Mouse (Mus musculus): ENCODE data around the gene Cmklr1. TPM values are rescaled to one million over a fixed set of nuclear protein-coding genes. Genes with fewer than 3 reads are reported as not detected.

The Cmklr1 gene
- total and polyA plus RNA-seq, 3 experiments, result 25.3 to 75.6 (median 25.7) TPM

GRCm38 (mm10) chr5:113620999-113621398 lies 29.2 kb downstream of the Cmklr1 start:
- no peak for DNase-seq

DNA sequence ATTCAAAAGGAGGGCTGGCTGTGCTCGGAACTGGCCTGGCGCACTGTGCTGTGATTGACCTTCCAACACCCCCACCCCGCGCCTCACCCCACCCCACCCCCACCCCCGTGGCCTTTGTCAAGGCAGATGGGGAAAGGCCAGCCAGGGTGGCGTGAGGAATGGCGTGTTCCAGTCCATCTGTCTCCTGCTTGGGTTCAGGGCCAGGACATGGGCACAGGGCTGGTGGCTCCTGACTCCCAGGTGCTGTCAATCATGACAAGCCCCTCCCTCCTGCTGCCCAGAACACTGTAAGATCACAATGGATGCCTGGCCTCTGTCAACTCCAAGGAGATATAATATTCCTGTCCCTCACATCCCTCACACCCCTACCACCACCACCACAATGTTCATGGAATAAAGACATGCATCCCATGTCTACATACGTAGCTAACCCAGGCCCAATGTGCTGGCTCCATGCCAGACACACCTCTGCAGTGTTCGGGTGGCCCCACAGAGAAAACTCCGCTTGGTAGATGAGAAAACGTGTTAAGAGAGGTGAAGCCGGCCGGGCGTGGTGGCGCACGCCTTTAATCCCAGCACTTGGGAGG lies 30.0 kb downstream of the Cmklr1 start:
- no peak for DNase-seq

GRCm38 (mm10) chr5:113619151-113619550 lies 31.1 kb downstream of the Cmklr1 start:
- no peak for DNase-seq

DNA sequence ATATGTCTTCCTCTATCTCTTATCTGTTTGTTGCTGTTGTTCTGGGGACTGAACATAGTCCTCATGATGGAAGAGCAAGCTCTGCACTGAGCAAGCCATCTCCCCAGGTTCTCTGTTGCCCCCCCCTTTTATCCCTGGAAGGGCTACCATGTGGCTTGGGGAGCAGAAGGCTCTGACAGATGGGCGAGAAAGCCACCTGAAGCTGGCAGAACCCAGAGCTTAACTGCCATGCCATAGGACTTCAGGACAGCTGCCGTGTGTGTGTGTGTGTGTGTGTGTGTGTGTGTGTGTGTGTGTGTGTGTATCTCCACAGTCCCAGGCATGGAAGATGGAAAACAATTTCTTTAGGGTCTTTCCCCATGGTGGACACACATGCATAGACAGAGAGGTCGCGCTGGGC lies 31.5 kb downstream of the Cmklr1 start:
- DNase-seq, result no peak

DNA sequence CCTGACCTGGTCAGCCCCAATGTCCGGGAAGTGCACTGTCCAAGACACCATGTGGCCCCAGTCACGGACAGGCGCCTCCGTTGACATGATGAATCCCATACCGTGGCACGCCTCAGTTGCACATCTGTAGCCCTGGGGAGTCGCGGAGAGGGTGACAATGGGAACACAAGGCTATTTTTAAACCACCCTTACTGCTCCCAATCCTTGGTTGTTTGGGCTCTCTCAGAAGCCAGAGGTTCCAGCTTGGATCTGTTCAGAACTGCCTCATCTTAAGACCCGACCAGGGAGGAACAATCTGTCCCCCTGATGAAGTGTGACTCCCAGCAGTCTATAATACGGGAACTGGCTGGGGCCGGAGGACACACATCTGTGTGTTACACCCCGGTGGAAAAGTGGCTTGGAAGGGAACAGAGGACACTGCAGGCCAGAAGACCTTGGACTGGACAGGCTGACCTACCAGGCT lies 38.4 kb downstream of the Cmklr1 start:
- no peak for DNase-seq

DNA sequence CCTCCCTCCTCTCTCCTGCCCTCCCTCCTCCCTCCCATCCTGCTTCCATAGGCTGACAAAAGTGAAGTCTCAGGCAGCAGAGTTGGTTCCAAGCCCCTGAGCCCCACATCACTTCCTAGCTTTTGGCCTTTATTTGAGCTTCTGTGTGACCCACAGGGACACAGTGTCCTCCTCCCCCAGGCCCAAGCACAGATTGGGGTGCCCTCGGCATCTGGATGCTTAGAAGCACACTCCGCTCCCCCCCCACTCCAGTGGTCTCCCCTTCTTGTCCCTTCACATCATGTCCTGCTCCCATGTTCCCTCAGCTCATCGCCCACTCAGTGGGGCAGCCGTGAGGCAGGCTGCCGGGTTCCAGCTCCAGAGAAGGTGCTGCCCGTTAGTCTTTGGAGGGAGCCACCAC lies 39.1 kb downstream of the Cmklr1 start:
- DNase-seq, result no peak

GRCm38 (mm10) chr5:113610490-113610889 lies 39.7 kb downstream of the Cmklr1 start:
- no peak for DNase-seq

DNA sequence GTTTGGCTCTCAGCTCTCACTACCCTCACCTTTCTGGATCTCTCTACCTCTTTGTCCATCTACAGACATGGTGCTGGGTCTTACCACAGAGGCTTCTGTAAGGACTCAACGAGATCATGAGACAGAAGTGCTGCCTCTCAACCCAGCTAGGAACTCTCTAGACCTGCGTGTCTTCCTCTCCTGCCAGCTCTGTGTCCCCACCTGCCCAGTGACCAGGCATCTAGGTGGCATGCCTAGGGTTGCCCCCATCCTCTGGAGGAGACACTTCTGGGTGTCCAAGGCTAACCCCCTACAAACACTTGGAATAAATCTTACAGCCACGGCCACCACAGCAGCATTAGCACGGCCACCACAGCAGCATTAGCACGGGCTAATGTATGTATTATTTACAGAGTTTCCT lies 40.3 kb downstream of the Cmklr1 start:
- DNase-seq, result no peak

GRCm38 (mm10) chr5:113608511-113608910 lies 41.7 kb downstream of the Cmklr1 start:
- no peak for DNase-seq

GRCm38 (mm10) chr5:113607941-113608431 lies 42.2 kb downstream of the Cmklr1 start:
- no peak for DNase-seq

DNA sequence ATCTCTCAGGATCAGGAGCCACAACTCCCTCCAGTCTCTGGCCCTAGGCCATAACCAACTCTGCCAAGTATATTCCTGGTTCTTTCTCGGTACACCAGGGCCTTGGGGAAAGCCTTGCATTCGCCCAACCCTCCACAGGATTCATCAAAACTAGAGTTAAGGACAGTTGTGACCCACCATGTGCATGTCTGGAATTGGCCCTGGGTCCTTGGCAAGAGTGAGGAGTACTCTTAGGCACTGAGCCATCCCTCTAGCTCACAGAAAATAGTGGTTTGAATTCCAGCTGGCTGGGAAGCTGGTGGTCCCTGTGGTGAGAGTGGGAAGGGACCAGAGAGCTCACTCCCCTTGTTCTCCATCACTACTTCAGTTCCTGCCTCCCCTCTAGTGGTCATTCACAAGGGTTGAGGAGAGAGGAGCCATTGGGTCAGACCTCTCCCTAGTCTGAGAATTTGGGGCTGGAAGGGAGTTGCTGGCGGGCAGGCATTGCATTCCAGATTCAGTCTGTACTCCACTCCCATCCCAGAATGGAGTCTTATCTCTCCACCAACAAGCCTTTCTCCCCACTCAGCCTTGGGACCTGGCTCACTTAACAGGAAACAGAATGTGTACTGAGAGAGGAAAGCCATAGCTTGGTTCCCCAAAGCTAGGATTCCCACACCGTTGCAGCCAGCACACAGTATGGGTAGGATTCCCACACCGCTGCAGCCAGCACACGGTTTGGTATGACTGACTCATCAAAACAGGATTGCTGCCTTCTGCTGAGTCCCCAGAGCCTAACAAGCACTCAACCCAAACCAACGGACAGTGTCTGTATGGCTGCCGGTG lies 43.1 kb downstream of the Cmklr1 start:
- DNase-seq, result no peak

DNA sequence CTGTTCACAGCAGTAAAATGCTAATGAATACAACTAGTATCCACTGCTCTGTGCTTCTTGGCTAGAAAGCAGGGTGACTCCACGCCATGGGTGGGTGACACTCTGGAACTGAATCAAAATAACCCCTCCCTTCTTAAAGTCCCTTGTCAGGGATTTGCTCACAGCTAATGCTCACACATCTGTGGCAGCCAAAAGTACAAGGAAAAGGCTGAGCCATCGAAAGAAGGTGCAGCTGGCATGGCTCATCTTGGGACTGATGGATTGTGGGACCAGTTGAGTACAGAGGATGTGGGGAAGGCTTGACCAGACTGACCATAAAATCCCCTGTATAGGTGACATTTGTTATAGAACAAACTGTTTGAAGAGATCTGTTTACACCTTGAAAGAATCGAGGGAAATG lies 44.1 kb downstream of the Cmklr1 start:
- DNase-seq, result no peak

DNA sequence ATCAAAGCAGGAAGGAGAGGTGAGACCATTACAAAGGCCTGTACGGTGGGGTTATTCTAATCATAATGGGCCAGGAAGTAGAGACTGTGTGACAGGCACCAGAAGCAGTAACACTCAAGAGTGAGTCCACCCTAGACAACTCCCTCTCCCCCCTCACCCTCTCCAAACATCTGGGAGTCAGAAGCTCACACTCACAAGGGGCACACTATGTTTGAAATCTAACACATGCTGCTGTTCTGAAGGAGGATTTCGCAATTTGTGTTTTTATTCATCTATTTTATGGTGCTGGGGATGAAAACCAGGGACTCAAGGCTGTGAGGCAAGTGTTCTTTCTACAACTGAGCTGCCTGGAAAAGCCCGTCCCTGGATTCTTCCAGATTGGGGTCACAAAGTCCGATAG lies 45.5 kb downstream of the Cmklr1 start:
- DNase-seq, result no peak

GRCm38 (mm10) chr5:113603471-113603870 lies 46.8 kb downstream of the Cmklr1 start:
- no peak for DNase-seq

DNA sequence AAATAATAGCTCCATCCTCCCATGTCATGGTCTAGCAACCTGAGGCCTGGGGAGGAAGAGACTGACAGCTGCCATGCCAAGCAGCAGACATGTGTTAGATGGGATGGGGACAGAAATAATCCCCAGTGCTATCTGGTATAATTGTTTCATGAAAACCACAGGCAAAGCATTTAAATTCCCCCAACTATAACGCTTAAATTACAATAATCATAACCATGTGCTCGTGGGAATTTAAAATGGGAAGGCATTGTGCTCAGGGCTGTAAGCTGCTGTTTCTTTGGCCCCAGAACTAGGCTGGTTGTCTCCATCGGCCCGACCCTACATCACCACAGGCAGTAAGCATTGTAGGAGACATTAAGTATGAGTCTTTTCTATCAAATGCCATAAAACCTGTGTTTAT lies 49.4 kb downstream of the Cmklr1 start:
- DNase-seq, result no peak

GRCm38 (mm10) chr5:113600181-113600580 lies 50.0 kb downstream of the Cmklr1 start:
- DNase-seq, result no peak

DNA sequence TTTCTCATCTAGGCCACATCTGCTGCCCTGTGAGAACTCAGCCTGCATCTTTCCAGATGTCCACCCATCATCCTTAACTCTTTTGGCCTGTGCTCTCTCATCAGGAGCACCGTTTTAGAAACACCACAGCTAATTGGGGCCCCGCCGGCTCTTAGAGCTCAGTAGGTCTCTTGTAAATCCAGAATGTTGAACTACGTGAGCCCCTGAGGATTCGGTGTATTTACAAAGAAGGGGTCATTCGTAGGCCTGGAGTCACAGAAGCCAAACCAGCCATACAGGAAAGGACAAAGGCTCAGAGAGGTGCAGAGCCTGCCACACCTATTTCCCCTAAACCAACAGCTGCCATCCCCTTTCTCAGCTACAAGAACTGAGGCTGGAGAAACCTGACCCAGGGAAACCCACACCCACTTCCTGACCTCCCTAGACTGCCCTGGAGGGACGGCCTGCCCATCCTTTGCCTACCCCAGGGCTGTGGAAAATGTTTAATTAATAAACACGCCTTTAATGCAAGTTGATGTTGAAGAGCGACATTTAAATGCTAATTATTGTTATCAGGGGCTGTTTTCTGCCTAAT lies 53.4 kb downstream of the Cmklr1 start:
- no peak for DNase-seq

- DNase-seq, result no peak
These were observed 54.0 kb downstream of the Cmklr1 start for GRCm38 (mm10) chr5:113596252-113596651.

DNA sequence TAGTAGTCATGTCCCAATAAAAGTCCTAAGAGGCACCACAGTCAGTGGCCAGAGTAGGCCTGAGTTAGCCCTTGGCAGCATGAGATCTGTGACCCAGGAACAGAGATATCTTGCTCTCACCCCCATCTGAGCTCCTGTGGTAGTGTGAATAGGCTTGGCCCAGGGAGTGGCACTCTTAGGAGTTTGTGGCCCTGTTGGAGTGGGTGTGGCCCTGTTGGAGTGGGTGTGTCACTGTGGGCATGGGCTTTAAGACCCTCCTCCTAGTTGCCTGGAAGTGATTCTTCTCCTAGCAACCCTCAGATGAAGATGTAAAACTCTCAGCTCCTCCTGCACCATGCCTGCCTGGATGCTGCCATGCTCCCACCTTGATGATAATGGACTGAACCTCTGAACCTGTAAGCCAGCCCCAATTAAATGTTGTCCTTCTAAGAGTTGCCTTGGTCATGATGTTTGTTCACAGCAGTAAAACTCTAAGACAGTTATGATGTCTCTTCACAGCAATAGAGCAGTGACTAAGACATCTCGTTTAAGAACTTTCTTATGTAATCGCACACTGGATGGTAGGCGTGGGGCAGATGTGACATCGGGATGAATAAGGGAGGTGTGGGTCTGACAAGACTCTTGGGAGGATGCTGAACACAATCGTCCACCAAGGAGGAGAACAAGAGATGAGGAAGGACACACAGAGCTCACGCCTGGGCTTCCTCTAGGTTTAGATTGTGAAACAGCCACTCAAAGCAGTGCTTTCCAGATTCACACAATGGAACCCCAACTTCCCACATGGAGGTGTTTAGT lies 56.1 kb downstream of the Cmklr1 start:
- DNase-seq, result no peak

- DNase-seq, result no peak
These were observed 58.4 kb downstream of the Cmklr1 start for GRCm38 (mm10) chr5:113591751-113592230.

DNA sequence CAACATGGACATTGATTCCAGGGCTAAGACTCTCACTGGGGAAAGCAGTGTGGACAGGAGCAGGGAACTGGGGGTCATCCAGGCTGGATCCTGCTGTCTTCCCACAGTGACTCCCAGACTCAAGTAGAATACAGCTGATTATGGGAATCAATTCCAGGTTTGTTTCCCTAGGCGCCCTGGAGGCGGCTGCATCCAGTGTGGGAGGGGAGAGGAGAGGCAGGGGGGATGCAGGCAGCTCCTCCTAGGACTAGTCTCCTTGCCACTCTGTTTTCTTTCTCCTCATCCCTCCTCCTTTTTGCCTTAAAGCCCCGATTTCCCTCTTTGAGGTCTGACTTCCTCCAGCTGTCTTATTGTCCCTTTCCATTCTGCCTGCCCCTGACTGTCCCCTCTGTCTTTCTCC lies 59.1 kb downstream of the Cmklr1 start:
- no peak for DNase-seq

GRCm38 (mm10) chr5:113590010-113590640 lies 60.1 kb downstream of the Cmklr1 start:
- no peak for DNase-seq
